Comparison of ENCODE assay signal across 8 mouse cellular contexts in the genomic region with DNA sequence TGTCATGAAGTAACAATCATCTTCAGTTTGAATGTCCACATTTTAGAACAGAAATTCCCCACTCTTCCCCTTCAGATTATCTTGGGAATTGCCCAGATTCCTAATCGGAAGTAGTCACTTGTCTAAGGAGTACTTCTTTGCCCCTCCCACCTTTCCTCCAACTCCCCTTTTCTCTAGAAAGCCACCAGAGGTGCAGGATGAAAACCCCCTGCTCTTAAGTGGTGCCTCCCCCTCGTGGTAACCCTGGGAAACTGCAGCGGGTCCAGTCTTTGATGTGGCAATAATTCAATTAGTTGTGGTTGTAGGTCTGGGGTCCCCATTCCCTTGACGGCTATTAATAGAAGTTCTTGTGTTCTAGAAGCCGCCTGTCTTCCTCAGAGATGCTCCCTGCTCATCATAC.
DNase-seq lines count a peak whose midpoint lies in the region; ATAC-seq and TF ChIP-seq lines count a peak whose summit lies in the region.

No protein-coding gene starts in this region.

- H3K9me3 ChIP-seq in midbrain, embryonic 10.5 days (replicated peaks) = no peaks in the 10 kb centered on the region
- no peaks in the 10 kb centered on the region for H3K9me3 ChIP-seq in midbrain, embryonic 11.5 days (ENCODE audit: control insufficient read depth, low read length)
- no peaks in the 10 kb centered on the region for H3K9me3 ChIP-seq in kidney, postnatal 0 days (replicated peaks; ENCODE audit: low read length)

- H3K4me1 ChIP-seq in midbrain, embryonic 10.5 days = peaks cover 10% of the 10 kb centered on the region
- H3K4me1 ChIP-seq in midbrain, embryonic 11.5 days (ENCODE audit: control insufficient read depth, insufficient read depth, low read length) = no peaks in the 10 kb centered on the region
- no peaks in the 10 kb centered on the region for H3K4me1 ChIP-seq in bone marrow macrophage, adult 2 months (ENCODE audit: control insufficient read depth, insufficient read depth, low read length)
- H3K4me1 ChIP-seq in kidney, postnatal 0 days (replicated peaks; ENCODE audit: insufficient read depth, low read length) = no peaks in the 10 kb centered on the region

- WGBS in midbrain, embryonic 10.5 days = 32% methylated on average over 5 of the region's 5 CpGs
- WGBS in midbrain, embryonic 11.5 days = 39% methylated on average over 5 of the region's 5 CpGs
- 27% methylated on average over 5 of the region's 5 CpGs for WGBS in kidney, postnatal 0 days

- no peak for ATAC-seq in midbrain, embryonic 11.5 days (ENCODE audit: low FRiP score)
- ATAC-seq in kidney, postnatal 0 days (replicated peaks; ENCODE audit: low FRiP score, low read depth) = no peak

- H3K4me3 ChIP-seq in midbrain, embryonic 10.5 days = no peak overlapping the region
- H3K4me3 ChIP-seq in midbrain, embryonic 11.5 days (ENCODE audit: low read depth, low read length) = no peak overlapping the region
- no peak overlapping the region for H3K4me3 ChIP-seq in bone marrow macrophage, adult 2 months (ENCODE audit: insufficient read depth, low read length)
- H3K4me3 ChIP-seq in kidney, postnatal 0 days (replicated peaks; ENCODE audit: low read depth, low read length) = no peak overlapping the region

- no peak overlapping the region for H3K9ac ChIP-seq in midbrain, embryonic 11.5 days (ENCODE audit: low read length)
- no peak overlapping the region for H3K9ac ChIP-seq in kidney, postnatal 0 days (ENCODE audit: low read depth, low read length)

- no peak overlapping the region for H3K27ac ChIP-seq in midbrain, embryonic 10.5 days (replicated peaks)
- H3K27ac ChIP-seq in midbrain, embryonic 11.5 days (ENCODE audit: low read depth, low read length) = no peak overlapping the region
- H3K27ac ChIP-seq in bone marrow macrophage, adult 2 months (ENCODE audit: insufficient read depth, low read depth, low read length) = no peak overlapping the region
- no peak overlapping the region for H3K27ac ChIP-seq in kidney, postnatal 0 days

- H3K36me3 ChIP-seq in midbrain, embryonic 10.5 days = no peaks in the 10 kb centered on the region
- H3K36me3 ChIP-seq in midbrain, embryonic 11.5 days (ENCODE audit: control insufficient read depth, insufficient read depth, low read length) = no peaks in the 10 kb centered on the region
- H3K36me3 ChIP-seq in kidney, postnatal 0 days (ENCODE audit: insufficient read depth, low read length) = no peaks in the 10 kb centered on the region

- TF ChIP-seq POLR2A in bone marrow macrophage, adult 2 months (IDR thresholded peaks at IDR 0.05; ENCODE audit: borderline replicate concordance, low read depth, low read length) = no peak

- DNase-seq in cerebellum, postnatal 10 days = peak; percentile 32 to 43
- DNase-seq in cerebellum, adult 18-20 months = no peak
- peak; percentile 22 for DNase-seq in midbrain, embryonic 10.5 days (ENCODE audit: low spot score)
- no peak for DNase-seq in midbrain, embryonic 11.5 days (ENCODE audit: low spot score, missing footprints)
- DNase-seq in kidney, postnatal 0 days (ENCODE audit: low spot score) = peak; percentile 76
- DNase-seq in thymus, postnatal 14 days = peak; percentile 15
- DNase-seq in left cerebral cortex, adult 9 months (ENCODE audit: low spot score in 2 of 2) = no peak

- H3K4me2 ChIP-seq in midbrain, embryonic 11.5 days = no peak overlapping the region
- no peak overlapping the region for H3K4me2 ChIP-seq in kidney, postnatal 0 days (ENCODE audit: low read length)

- H3K27me3 ChIP-seq in midbrain, embryonic 10.5 days (ENCODE audit: low read depth, poor library complexity, severe bottlenecking) = no peaks in the 10 kb centered on the region
- H3K27me3 ChIP-seq in midbrain, embryonic 11.5 days (ENCODE audit: control insufficient read depth, insufficient read depth, low read length) = no peaks in the 10 kb centered on the region
- no peaks in the 10 kb centered on the region for H3K27me3 ChIP-seq in kidney, postnatal 0 days (ENCODE audit: insufficient read depth, low read length)

- TF ChIP-seq CTCF in bone marrow macrophage, adult 2 months (IDR thresholded peaks at IDR 0.05; ENCODE audit: low read depth, low read length) = 0 out of 2 replicates have a peak, but pooled peaks have one; percentile 35
- TF ChIP-seq CTCF in kidney, postnatal 0 days (IDR thresholded peaks at IDR 0.05; ENCODE audit: low read depth) = peak; percentile 79

Comparison
In these comparisons a context has a peak if more than half of its experiments do, and no peak if none do; other contexts are left out.
1. DNase-seq: peak in cerebellum, postnatal 10 days (2 of 2), midbrain, embryonic 10.5 days (single experiment), kidney, postnatal 0 days (single experiment) and thymus, postnatal 14 days (single experiment); none in cerebellum, adult 18-20 months (0 of 2), midbrain, embryonic 11.5 days (single experiment) and left cerebral cortex, adult 9 months (0 of 2).